Mouse (Mus musculus) T-helper 17 cell (primary cell): ENCODE results near the gene 5031439G07Rik.

Experiments
- in situ Hi-C, 2 experiments: fragments of 300-600 bp; cut with MboI, MseI; formaldehyde crosslinking; loops; 1 replicate in 1 of 2; 2 replicates in 1 of 2; pipeline ENCODE4 v1.15.1; 2025; ENCODE audit warnings: high pct_unique_total_duplicates in 2 of 2

Gene 5031439G07Rik

GRCm38 (mm10) chr15:84995041-84995440 is 6.7 kb upstream of the 5031439G07Rik start:
- in situ Hi-C loops, result loop anchor here (5.0 kb wide), 1 partner anchor 77 kb away; no protein-coding TSS in a partner anchor

- in situ Hi-C loops, result no loop called here
Observed at GRCm38 (mm10) chr15:84994498-84994897, 6.1 kb upstream of the 5031439G07Rik start.

- in situ Hi-C loops, result loop anchor here in 1 of 2 experiments (5.0 kb wide), 2 partner anchors 67 to 132 kb away; partner anchors contain the start of genes Gm29666, Nup50 and Phf21b
Observed at GRCm38 (mm10) chr15:84989771-84990170, 1.4 kb upstream of the 5031439G07Rik start.

GRCm38 (mm10) chr15:84989098-84989497 is 747 bp upstream of the 5031439G07Rik start:
- in situ Hi-C loops, result loop anchor here in 1 of 2 experiments (5.0 kb wide), 2 partner anchors 67 to 132 kb away; partner anchors contain the start of genes Gm29666, Nup50 and Phf21b

- in situ Hi-C loops, result loop anchor here in 1 of 2 experiments (5.0 kb wide), 2 partner anchors 65 to 130 kb away; partner anchors contain the start of genes Gm29666, Nup50 and Phf21b
Observed at GRCm38 (mm10) chr15:84987020-84987815, 1.1 kb downstream of the 5031439G07Rik start.

GRCm38 (mm10) chr15:84986171-84987019 is 2.0 kb downstream of the 5031439G07Rik start:
- in situ Hi-C loops, result loop anchor here in 1 of 2 experiments (5.0 kb wide), 2 partner anchors 64 to 129 kb away; partner anchors contain the start of genes Gm29666, Nup50 and Phf21b

GRCm38 (mm10) chr15:84985516-84986160 is 2.7 kb downstream of the 5031439G07Rik start:
- in situ Hi-C loops, result loop anchor here in 1 of 2 experiments (5.0 kb wide), 2 partner anchors 63 to 128 kb away; partner anchors contain the start of genes Gm29666, Nup50 and Phf21b

GRCm38 (mm10) chr15:84983721-84984120 is 4.6 kb downstream of the 5031439G07Rik start:
- in situ Hi-C loops, result no loop called here

- in situ Hi-C loops, result no loop called here
Observed at GRCm38 (mm10) chr15:84982888-84983287, 5.5 kb downstream of the 5031439G07Rik start.

GRCm38 (mm10) chr15:84981609-84982313 is 6.6 kb downstream of the 5031439G07Rik start:
- in situ Hi-C loops, result no loop called here

- in situ Hi-C loops, result no loop called here
Observed at GRCm38 (mm10) chr15:84975729-84976128, 12.6 kb downstream of the 5031439G07Rik start.

GRCm38 (mm10) chr15:84973544-84973871 is 14.8 kb downstream of the 5031439G07Rik start:
- in situ Hi-C loops, result no loop called here

GRCm38 (mm10) chr15:84972860-84973543 is 15.3 kb downstream of the 5031439G07Rik start:
- in situ Hi-C loops, result no loop called here

GRCm38 (mm10) chr15:84968534-84968933 is 19.8 kb downstream of the 5031439G07Rik start:
- in situ Hi-C loops, result no loop called here

GRCm38 (mm10) chr15:84965575-84966360 is 22.6 kb downstream of the 5031439G07Rik start:
- in situ Hi-C loops, result no loop called here

GRCm38 (mm10) chr15:84964771-84965170 is 23.6 kb downstream of the 5031439G07Rik start:
- in situ Hi-C loops, result no loop called here

GRCm38 (mm10) chr15:84962518-84962917 is 25.8 kb downstream of the 5031439G07Rik start:
- in situ Hi-C loops, result no loop called here

- in situ Hi-C loops, result no loop called here
Observed at GRCm38 (mm10) chr15:84960692-84961091, 27.7 kb downstream of the 5031439G07Rik start.

GRCm38 (mm10) chr15:84959891-84960290 is 28.5 kb downstream of the 5031439G07Rik start:
- in situ Hi-C loops, result no loop called here
